Mouse (Mus musculus): ENCODE data around the gene Ushbp1.
A peak's percentile ranks its signal among the peaks of the same experiment; 100 is the strongest.
"Not testable (repeated sequence)": the region's sequence is repeated elsewhere in the genome, so short reads cannot be mapped to it uniquely, and the experiment has no call there.

Ushbp1 gene

GRCm38 (mm10) chr8:71369040-71369718 lies 26.4 kb downstream of the Ushbp1 start:
- peak in 1 of 2 experiments; percentile 30 for DNase-seq

DNA sequence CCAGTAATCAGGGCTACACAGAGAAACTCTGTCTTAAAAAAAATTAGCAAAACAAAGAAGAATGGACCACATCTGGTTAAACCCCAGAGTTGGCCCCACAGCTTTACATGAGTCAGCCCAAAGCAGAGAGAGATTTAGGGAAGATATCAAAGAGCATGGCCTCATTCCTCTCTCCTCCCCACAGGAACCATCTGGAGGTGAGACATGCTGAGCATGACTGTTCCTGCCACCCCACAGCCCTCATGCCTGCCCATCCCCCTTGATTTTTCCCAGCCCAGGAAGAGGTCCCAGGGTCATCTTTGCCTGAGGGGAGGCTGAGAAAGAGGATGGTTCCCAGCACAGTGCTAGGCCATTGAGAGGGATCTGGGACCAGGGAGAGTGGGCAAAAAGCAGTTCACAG lies 27.2 kb downstream of the Ushbp1 start:
- peak in 1 of 2 experiments; percentile 35 for DNase-seq

GRCm38 (mm10) chr8:71367529-71368176 lies 27.9 kb downstream of the Ushbp1 start:
- peak in 1 of 2 experiments; percentile 53 for DNase-seq

GRCm38 (mm10) chr8:71366771-71367528 lies 28.7 kb downstream of the Ushbp1 start, which contains the start of gene Use1:
Use1 (plus strand) TSS chr8:71366848.
- DNase-seq = peak; percentile 96 to 97

- no peak for DNase-seq
Measured at GRCm38 (mm10) chr8:71358026-71358425, 37.6 kb downstream of the Ushbp1 start.

- no peak for DNase-seq
Measured at GRCm38 (mm10) chr8:71351520-71351919, 44.1 kb downstream of the Ushbp1 start.

DNA sequence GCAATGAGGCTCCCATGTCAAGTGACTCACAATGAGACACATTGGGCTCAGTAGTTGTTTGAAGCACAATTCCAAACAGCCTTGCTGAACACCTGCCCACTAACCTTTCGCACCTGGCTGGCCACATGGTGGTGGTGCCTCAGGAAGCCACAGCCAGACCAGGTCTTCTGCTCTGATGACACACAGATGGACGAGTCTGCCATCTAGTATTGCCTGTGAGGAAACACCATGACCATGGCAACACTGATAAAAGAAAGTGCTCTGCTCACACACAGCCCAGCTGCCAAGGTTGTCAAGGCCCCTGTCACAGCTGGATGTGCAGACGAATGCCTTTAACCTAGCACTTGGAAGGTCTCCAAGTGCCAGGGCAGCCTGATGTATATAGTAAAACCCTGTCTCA lies 44.5 kb downstream of the Ushbp1 start:
- DNase-seq = no peak

DNA sequence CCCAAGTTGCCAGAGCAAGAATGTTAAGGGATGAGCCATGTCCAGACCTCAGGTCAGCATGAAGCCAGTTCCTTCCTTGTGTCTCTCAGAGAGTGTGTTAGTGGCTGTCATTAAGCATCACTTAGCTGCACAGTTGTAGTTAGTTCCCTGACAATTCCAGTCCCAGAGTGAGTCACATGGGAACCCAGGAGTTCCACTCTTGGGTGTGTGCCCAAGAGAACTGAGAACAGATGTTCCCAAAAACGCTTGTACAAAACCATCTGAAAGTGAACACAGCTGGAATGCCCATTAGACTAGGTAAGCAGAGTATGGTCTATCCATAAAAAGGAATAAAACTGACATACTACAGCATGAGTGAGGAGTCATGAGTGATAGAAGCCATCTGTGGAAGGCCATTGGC lies 49.0 kb downstream of the Ushbp1 start:
- DNase-seq = no peak

DNA sequence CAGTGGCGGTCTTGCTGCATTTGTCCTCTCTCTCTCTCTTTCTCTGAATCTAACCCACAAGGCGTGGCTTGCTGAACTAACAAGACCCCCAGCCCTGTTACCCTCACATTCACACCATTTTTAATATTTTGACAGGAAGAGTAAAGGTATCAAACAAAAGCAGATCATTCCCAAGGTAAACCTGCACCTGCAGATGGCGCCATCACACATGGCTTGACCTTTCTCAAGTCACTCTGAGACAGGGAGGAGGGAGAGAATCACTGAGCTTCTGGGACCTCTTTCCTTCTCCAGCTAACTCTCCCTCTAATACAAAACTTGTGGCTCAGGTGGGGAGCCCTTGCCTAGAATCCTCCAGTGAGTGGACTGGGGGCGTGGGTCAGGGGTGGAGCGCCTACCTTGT lies 55.0 kb downstream of the Ushbp1 start:
- DNase-seq = peak; percentile 56 to 73

- DNase-seq = not testable (repeated sequence)
Measured at GRCm38 (mm10) chr8:71337834-71338233, 57.8 kb downstream of the Ushbp1 start.

All from kidney, postnatal 25 days (tissue).